Mouse (Mus musculus): ENCODE results near the gene Il22ra1.
A peak's percentile ranks its signal among the peaks of the same experiment; 100 is the strongest.
"Not testable (repeated sequence)": the region's sequence is repeated elsewhere in the genome, so short reads cannot be mapped to it uniquely, and the experiment has no call there.

Gene Il22ra1

DNA sequence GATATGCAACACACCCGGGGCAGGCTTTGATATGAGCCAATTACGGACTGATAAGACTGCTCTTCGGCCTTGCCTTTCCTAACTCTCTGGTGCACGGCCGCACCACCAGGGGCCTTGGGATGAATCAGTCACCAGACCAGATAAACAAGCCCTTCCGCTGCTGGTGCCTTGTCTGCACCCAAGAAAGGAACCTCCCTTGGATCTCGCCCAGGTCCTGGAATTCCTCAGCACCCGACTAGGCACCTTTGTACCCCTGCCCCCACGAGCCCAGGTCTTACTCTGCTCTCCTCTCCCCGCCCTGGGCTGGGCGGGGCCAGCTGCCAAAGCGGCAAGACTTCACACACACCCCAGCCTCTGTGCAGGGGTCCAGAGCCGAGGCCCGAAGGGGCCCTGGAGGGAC is at the start of gene Il22ra1:
Gene Il22ra1 (plus strand): TSS at position 356 of the 400 bp plus-strand sequence.
- peak; percentile 79 for DNase-seq (ENCODE audit: low spot score)

DNA sequence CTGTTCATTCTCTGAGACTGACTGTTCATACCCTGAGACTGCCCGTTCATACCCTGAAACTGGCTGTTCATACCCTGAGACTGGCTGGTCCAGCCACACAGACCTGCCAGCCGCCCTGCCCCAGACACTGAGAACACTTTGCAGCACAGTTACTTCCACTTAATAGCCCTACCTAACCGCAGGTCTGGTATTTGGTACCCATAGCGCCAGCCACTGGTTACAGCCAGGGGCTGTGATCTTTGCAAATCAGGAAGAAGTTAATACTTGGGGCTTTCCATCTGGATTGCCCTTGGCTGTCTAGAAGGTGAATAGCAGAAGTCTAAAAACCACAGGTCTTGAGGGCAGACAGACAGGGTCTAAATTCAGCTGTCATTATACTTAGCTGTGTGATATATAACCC is 48.7 kb upstream of the Il22ra1 start:
- no peak for DNase-seq (ENCODE audit: low spot score)

DNA sequence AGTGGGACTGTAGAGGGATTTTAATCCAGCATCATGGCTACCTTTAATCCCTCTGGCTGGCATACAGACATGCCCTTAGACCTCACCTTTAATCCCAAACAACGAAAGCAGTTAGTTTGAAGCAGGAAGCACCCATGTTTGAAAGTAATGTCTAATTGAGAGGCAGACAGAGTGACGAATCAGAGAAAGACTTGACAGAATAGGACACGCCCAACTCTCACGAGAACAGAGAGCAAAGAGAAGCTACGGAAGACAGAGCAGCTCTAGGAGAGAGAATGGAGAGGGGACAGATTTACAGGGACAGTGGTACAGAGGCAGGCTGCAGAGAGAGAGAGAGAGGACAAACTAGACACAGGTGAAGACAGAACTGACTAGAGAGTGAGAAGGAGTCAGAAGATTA is 46.2 kb upstream of the Il22ra1 start:
- no peak for DNase-seq (ENCODE audit: low spot score)

DNA sequence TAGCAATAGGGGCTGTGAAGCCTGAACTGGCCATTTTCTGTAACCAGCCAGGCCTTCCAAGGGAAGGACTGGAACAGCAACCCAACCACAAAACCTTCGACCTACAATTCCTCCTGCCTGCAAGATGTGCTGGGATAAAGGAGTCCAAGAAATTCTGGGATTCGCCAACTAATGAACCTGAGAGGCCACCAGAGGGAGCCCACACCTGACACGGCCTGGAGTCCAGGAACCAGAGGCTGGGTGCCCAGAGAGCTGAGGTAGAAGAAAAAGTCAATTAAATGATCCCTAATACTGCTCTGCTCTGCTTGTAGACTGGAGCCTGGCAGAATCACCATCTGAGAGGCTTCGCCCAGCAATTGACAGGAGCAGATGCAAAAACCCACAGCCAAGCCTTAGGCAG is 44.4 kb upstream of the Il22ra1 start:
- DNase-seq (ENCODE audit: low spot score), result no peak

DNA sequence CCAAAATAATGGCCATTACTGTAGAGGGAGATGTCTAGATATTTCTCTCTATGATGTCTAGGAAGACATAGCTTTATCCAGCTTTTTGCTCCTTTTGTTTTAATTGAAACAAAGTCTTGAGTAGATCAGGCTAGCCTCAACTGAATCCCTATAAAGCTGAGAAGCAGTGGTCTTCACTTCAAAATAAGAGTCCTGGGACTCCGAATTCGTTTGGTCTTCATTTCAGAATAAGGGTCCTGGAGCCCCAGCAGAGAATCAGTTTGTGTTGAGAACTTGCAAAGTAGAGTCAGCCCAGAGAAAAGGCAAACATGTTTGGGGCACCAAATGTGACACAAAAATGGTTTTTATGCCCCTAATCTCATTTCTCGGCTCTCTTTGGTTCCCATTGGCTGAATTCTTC is 43.2 kb upstream of the Il22ra1 start:
- no peak for DNase-seq (ENCODE audit: low spot score)

DNA sequence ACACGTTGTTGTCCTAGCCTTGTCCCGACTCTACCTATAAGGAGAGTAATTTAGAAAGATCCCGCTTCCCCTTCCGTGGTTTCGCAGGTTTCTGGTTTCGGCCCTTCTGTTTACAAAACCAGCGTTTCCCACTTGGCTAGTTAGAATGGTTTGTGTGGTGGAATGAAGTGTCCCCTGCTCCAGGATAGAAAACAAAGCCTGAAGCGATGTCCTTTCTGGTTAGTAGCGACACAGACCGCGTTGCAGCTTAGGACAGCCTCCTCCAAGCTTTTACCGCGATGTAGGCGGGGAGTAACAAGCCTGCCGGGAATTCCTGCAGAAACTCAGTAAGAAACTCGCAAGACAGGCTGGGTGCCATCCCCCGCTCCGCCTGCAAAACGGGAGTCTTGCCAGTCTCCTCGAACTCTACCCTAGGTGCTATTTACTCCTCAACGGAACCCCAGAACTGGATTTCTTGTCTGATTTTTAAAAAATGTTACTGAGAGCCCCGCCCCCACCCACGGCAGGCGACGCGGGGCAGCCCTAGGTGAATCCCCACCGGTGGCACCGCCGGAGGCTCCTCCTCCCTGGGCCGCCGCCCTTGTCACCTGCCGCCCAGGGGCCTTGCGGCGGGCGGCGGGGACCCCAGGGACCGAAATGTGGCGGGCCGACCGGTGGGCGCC is 41.9 kb upstream of the Il22ra1 start, which contains the start of gene Ifnlr1:
Gene Ifnlr1 (plus strand): TSS at position 382 of the 662 bp plus-strand sequence.
- DNase-seq (ENCODE audit: low spot score), result peak; percentile 21

DNA sequence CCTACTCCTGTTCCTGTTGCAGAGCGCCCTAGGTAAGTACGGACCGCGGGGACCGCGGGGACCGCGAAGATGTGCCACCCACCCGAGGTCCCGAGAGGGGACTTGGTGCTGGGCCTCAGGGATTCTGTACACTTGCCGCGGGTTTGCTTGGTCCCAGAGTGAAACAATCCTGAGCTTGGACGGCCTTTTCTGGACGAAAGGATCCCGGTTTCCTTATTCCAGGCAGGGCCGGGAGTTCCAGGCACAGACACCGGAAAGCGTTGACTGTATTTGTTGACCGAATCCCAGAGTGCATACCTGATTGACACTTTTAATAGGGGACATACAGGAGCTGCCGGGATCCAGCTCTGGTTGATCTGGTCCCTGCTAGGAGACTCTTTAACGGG is 41.4 kb upstream of the Il22ra1 start:
- DNase-seq (ENCODE audit: low spot score), result no peak

DNA sequence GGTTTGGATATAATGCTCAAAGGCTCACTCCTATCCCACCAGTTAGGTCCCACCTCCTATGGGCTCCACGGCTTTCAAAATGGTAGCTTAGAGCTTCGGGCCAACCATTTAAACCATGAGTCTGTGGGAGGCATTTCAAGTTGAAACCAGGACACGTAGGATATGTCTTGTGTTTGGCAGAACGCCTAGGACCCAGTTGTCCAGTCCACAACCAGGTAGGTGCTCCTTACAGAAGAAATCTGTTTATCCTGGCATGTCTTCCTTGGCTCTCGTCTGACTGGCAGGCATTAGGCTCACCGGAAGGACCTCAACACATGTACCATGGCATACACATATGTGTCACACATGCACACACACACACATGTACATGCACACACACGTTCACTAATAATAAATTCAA is 38.2 kb upstream of the Il22ra1 start:
- DNase-seq (ENCODE audit: low spot score), result no peak

DNA sequence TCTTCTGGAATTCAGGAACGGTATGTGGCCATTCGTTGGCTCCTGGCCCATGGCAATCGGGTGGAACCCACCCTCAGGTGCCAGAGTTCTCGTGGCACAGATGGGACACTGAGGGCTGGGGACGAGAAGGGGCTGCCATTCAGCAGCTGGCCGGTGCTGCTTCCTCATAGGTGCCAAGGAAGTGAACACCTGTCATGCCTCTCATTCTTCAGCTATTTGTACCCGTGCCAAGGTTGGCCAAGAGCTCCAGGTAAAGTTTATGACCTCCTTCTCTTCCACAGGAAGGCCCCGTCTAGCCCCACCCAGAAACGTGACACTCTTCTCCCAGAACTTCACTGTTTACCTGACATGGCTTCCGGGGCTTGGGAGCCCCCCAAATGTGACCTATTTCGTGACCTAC is 37.7 kb upstream of the Il22ra1 start:
- DNase-seq (ENCODE audit: low spot score), result no peak

DNA sequence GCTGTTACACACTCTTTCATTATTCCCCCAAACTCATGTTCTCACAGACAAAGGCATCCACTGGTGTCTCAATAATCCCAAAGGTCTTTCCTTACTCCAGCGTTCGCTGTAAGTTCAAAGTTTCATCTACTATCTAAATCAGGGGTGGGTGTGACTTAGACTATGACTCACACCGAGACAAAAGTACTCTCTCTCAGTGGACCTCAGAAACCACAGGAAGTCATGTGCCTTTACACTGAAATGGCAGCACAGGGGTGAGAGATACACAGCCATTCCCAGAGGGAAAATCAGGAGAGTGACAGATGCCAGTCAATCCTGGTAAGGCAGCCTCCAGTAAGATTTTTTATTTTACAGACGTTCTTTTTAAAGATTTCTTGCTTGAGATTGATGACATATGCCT is 35.1 kb upstream of the Il22ra1 start:
- DNase-seq (ENCODE audit: low spot score), result no peak

DNA sequence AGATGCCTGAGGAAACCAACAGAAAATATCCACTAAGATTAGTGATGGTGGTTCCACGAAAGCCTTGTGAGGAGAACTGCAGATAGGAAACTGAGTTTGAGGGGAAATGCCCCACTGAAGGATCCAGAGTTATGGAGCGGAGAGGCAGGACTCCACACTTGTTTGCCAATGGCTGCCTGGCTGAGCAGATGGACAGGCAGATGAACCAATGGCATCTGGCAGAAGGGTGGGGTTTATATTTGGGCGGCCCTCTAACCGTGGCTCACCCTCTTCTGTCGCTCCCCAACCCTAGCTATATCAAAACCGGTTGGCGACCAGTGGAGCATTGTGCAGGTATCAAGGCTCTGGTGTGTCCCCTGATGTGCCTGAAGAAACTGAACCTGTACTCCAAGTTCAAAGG is 29.5 kb upstream of the Il22ra1 start:
- DNase-seq (ENCODE audit: low spot score), result no peak

DNA sequence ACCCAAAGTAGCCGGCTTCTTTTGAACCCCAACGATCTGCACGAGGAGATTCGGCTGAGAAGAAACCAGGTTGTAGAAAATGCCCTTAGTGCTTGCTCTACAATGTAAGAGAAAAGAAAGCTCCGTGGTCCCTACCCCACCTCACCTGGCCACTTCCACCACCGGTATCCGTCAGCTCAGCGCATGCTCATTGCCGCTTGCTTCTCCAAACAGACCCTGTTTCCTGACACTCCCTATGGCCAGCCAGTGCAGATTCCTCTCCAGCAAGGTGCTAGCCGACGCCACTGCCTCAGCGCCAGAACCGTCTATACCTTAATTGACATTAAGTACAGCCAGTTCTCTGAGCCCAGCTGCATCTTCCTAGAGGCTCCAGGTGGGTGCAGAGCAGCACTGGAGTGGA is 24.5 kb upstream of the Il22ra1 start:
- DNase-seq (ENCODE audit: low spot score), result no peak

DNA sequence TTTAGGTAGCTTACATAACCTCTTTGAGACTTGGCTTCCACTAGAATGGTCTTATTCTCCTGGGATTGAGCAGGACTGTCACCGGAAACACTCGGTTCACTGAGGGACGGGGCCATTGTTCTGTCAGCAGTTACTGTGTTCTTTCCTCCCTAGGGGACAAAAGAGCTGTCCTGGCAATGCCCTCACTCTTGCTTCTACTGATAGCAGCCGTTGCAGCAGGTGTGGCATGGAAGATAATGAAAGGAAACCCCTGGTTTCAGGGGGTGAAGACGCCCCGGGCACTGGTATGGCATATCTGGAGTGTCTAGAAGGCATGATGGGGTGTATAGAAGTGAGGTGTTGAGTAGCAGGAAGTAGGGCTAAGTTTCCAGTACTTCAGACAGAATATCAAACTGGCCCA is 24.0 kb upstream of the Il22ra1 start:
- DNase-seq (ENCODE audit: low spot score), result no peak

DNA sequence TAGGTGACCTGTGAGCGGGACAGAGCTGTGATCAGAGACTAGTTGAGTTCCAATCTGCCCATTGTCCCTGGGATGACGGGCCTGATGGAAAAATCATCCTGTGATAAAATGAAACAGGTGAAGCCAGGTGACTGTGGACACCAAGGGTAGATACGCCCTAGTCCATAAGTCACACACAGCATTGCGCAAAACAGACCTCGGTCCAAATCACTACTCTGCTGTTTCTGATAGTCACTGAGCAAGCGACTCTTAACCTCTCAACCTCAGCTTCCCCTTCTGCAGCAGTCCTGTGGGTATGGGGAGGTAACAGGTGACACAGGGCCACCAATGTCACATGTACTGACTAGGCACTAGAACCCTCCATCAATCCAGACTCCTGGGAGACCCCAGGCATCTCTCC is 21.9 kb upstream of the Il22ra1 start:
- no peak for DNase-seq (ENCODE audit: low spot score)

DNA sequence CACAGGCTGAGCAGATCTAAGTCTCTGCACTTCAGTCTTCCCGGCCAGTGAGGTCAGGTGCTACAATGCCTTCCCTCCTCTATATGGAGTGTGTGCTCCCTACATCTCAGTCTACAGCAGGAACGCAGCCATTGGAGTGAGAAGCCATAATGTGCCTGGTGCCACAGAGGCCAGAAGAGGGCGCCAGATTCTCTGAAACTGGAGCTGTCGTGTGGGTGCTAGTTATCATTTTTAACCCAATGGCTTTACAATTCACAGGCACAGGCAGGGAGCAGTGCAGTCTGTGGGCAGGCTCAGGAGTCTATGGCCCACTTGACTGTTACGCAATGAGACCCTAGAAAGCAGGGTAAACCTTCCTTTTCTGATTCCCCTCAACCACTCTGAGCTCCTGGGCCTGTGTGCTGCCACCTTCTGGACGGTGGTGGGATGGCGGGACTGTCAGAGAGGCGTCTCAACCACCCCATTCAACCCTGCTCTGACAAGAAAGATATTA is 18.9 kb upstream of the Il22ra1 start:
- no peak for DNase-seq (ENCODE audit: low spot score)

DNA sequence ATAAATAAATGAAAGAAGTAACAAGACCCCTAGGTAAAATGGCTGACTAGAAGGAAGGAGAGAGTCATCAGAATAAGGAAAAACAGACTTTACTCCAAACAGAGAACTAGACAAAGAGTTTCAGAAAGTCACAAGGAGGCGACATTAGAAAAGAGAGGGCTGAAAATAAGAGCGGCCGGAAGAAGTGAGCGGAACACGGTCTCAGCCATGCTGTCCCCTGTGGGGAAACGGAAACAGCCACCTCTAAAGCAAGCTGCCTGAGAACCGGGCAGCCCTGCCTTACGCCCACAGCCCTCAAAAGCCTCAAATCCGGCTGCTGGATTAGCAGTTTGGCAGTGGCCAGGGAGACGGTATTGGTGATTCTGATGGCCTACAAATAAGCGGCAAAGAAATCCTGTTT is 18.4 kb upstream of the Il22ra1 start:
- DNase-seq (ENCODE audit: low spot score), result no peak

DNA sequence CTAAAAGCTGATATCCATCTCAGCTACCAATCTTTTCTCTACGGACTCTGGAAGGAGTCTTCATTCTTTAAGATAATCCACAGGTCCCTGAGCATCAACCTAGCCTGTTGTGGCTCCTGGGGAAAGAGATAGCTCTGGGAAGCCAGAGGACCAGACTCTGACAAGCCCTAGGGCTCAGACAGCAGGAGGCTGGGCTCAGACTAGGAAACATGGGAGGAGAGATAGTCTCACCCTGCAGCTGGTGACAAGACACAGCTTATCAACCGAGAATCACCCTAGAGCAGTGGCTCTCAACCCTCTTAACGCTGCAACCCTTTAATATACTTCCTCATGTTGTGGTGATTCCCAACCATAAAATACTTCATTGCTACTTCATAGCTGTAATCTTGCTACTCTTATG is 17.6 kb upstream of the Il22ra1 start:
- DNase-seq (ENCODE audit: low spot score), result no peak

DNA sequence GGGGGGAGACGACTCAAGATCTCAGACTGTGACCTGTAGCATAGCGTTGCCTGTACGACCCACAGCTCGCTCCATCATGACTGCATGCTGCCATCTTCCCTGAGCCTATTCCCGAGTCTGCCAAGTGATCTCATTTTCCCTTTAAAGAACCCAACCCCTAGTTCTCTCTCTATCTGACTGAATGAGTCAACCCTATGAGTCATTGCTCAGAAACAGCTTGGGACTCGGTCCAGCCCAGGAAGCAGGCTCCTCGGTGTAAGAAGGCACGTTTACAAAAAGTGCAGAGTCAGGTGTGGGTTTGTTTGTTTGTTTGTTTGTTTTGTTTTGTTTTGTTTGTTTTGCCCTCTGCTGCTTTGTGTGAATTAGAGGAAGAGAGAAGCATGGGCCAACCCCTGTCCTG is 13.2 kb upstream of the Il22ra1 start:
- DNase-seq (ENCODE audit: low spot score), result no peak

DNA sequence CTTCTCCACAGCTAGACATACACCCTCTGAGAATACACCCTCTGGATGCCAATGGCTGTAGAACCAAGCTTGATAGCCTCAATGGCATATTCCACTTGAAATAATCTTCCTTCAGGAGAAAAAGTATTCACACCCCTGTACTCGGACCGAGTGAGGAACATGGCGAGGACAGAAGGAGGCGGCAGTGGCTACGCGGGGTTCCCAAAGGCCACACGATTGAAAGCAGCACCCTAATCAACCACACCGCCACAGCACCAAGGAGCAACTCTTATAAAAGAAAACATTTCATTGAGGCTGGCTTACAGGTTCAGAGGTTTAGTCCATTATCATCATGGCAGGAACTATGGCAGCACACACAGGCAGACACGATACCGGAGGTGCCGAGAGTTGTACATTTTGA is 11.5 kb upstream of the Il22ra1 start:
- not testable (repeated sequence) for DNase-seq (ENCODE audit: low spot score)

DNA sequence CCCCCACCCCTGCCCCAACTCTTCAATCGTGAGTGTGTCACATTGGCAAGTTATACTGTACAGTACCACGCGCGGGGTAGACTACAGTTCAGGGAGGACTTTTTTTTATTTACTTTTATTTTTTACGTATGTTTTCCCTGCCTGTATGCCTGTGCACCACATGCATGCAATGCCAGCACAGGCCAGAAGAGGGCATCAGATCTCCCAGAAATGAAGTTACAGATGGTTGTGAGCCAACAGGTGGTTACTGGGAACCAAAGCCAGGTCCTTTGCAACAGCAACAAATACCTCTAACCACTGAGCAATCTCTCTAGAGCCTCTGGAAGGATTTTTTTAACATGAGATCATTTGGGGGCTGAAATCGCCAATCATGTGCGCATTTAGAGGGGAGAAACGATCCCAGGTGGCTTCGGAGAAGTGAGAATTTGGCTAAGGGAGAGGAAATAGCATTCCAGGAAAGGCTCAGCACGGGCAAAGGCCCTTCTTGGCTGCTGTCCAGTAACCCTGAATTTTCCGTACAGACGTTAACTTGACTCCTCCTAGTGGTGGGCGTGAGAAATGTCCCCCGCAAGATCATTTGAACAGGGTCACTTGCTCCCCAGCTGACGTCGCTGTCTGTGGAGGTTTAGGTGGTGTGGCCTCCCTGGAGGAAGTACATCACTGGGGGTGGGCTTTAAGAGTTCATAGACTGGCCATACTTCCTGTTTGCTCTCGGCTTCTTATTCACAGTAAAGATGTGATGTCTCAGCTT is 5.3 kb upstream of the Il22ra1 start:
- no peak for DNase-seq (ENCODE audit: low spot score)

DNA sequence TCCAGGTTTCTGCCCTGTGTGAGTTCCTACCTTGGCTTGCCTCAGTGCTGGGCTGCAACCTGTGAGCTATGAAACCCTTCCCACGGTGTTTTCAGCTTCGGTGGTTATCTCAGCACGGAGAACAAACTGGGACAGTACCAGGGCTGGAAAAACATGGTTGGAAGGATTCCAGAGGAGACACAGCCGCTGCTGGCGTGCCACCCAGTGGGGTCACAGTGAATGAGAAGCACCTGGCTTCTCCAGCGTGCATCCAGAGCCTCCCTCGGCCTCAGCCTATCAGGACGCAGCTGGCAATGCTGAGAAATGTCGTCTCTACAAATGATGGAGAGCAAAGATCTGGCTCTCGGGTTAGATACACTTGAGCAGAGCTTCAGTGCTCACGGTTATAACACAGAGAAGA is 1.6 kb upstream of the Il22ra1 start:
- DNase-seq (ENCODE audit: low spot score), result no peak

DNA sequence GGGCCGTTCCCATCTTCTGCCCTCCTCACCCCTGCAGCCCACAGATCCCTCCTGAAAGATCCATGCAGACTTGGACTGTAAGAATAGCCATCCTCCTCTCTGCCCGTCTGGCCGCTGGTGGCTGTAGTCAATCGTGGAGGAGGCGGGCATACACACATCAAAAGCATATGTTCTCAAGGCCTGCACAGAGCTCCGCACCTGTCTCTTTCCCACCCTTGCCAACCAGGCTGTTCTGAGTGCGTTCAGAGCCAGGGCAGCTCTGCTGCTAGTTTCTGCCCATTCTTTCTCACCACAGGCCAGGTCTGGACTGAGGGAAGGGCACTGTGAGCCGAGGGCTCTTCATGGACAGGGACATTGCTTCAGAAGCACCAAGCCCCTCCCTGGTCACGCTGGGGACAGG is 2.2 kb downstream of the Il22ra1 start:
- no peak for DNase-seq (ENCODE audit: low spot score)

DNA sequence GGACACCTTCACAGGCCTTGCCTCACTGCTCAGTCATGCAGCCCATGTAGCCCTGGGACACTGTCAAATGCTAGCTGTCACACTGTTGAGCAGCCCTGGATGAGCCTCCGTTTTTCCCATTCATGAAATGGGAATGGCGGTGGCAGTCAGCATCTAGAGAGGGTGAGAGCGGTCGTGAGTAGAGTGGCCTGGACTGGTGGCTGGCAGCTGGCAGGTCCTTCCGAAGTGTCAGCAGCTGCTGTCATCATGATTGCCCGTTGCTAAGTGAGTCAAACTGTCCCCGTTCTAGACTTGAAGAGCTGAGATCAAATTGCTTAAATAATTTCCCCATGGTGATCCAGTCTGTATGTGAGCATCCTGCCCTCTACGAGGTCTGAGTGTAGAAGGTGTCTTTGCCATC is 3.0 kb downstream of the Il22ra1 start:
- no peak for DNase-seq (ENCODE audit: low spot score)

DNA sequence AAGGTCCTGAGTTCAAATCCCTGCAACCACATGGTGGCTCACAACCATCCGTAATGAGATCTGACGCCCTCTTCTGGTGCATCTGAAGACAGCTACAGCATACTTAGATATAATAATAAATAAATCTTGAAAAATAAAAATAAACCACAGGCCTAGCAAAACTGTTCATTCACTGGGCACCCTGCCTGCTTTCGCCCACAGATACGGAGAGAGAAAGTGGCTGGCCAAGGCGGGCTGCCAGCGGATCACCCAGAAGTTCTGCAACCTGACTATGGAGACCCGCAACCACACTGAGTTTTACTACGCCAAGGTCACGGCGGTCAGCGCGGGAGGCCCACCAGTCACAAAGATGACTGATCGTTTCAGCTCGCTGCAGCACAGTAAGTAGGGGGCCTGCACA is 5.9 kb downstream of the Il22ra1 start:
- no peak for DNase-seq (ENCODE audit: low spot score)

Measured in ovary, adult 18-20 months (tissue).